Mouse (Mus musculus) small intestine, adult 2 months (tissue): ENCODE results near the gene Dixdc1.
A peak's percentile ranks its signal among the peaks of the same experiment; 100 is the strongest.

Experiments
- CTCF ChIP-seq: fragments of 200-500 bp; IDR thresholded peaks from 2 replicates; pipeline ENCODE4 v1.5.1; 2012; ENCODE audit warnings: low read depth, mild to moderate bottlenecking, control low read depth, inconsistent platforms, low read length, moderate library complexity, mixed read lengths; ENCODE audit not compliant: insufficient replicate concordance, insufficient read length; ENCODE audit errors: extremely low read depth
- POLR2A ChIP-seq: fragments of 200-500 bp; IDR thresholded peaks from 2 replicates; pipeline ENCODE4 v1.6.1; 2012; ENCODE audit warnings: low read depth, mild to moderate bottlenecking, control low read depth, inconsistent platforms, low read length, moderate library complexity

DNA sequence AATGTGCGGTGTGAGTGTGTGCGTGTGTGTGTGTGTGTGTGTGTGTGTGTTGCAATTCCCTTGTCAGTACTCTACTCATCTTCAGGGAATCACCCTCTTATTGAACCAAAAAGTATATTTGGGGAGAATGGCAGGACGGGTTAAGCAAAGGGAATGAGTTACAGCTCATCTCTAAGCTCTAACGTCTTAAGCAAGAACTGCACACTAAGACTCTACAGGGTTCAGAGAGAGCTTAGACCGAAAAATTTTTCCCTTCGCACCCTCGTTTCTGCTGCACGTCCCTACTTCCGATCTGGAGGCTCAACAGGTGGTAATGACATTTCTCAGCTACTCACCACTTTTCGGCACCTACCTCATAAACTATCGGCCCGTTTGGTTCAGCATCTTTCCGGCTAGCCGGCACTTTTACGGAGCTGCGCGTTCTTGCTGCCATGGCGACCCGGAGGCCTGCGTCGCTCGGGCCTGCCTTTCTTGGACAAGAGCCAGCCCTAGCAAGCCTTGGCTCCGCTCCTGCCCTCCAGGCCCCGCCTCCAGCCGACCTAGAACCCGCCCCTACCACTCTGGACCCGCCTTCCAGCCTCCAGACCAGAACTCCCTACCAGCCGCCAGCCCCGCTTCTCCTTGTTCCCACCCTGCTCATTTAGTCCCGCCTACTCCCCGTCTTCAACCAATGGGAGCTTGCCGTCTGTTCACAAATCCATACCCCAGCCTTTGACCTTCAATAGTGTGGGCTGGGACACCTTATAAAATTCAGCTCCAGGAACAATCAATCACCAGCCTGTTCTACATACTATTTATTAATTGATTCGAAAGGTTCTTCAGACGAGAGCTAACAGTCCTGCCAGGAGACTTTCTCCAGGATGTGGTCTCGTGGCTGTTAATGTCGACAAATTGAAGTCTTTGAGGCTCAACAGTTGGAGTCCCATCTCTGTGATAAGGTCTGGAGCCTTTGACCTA is at the start of gene Dixdc1:
- TF ChIP-seq CTCF (no peak), POLR2A (peak; percentile 40; the same call in 1 of the 2 replicates)
